Mouse (Mus musculus) B cell, adult 67 days (primary cell): ENCODE results near the gene Ceacam2. TPM values are rescaled to one million over a fixed set of nuclear protein-coding genes. Genes with fewer than 3 reads are reported as not detected.

Experiments
- total RNA-seq, 2 experiments: library from RNA; stranded (reverse); gene quantifications; 4 replicates each; pipeline ENCODE4 v1.2.4; 2023

The Ceacam2 gene
- total RNA-seq = 10 to 100 TPM; 10.9 to 13.3 TPM

GRCm38 (mm10) chr7:25539376-25539907, at the start of gene Ceacam2:
Gene Ceacam2, minus strand, starts transcription at chr7:25539857.

GRCm38 (mm10) chr7:25477091-25477751, 62.4 kb downstream of the Ceacam2 start, which contains the start of gene Ceacam1:
Gene Ceacam1, minus strand, starts transcription at chr7:25477603.

Other genes starting within 250 kb of the Ceacam2 start
- 10 to 100 TPM; 56.9 to 65.6 TPM for gene Pafah1b3, start 241.9 kb downstream of the Ceacam2 start, total RNA-seq
- under 1 TPM in 1 of 2 experiments, not detected in 1; 0.44 TPM for gene Prr19, start 238.4 kb downstream of the Ceacam2 start, total RNA-seq
- not detected for gene Tmem145, start 233.8 kb downstream of the Ceacam2 start, total RNA-seq
- gene Megf8, start 222.7 kb downstream of the Ceacam2 start, total RNA-seq = 1 to 10 TPM; 1.6 to 2.5 TPM
- not detected for gene Cnfn, start 170.1 kb downstream of the Ceacam2 start, total RNA-seq
- gene Lipe, start 141.1 kb downstream of the Ceacam2 start, total RNA-seq = 10 to 100 TPM; 36.6 to 43.5 TPM
- not detected for gene Cxcl17, start 127.0 kb downstream of the Ceacam2 start, total RNA-seq
- 10 to 100 TPM; 61.2 to 62.6 TPM for gene Ceacam1, start 62.3 kb downstream of the Ceacam2 start, total RNA-seq
- gene Erich4, start 76.0 kb upstream of the Ceacam2 start, total RNA-seq = not detected
- gene Dmac2, start 79.6 kb upstream of the Ceacam2 start, total RNA-seq = 100 to 1,000 TPM; 110 to 124 TPM
- gene B3gnt8, start 86.8 kb upstream of the Ceacam2 start, total RNA-seq = 10 to 100 TPM; 45.7 to 52.2 TPM
- gene Bckdha, start 119.1 kb upstream of the Ceacam2 start, total RNA-seq = 10 to 100 TPM; 42.4 to 52.8 TPM
- gene Exosc5, start 119.3 kb upstream of the Ceacam2 start, total RNA-seq = 10 to 100 TPM; 85.2 to 85.3 TPM
- gene Tmem91, start 135.3 kb upstream of the Ceacam2 start, total RNA-seq = not detected
- gene B9d2, start 140.9 kb upstream of the Ceacam2 start, total RNA-seq = 10 to 100 TPM; 41.3 to 43.3 TPM
- 100 to 1,000 TPM; 312 to 326 TPM for gene Tgfb1, start 147.1 kb upstream of the Ceacam2 start, total RNA-seq
- gene Ccdc97, start 179.2 kb upstream of the Ceacam2 start, total RNA-seq = 100 to 1,000 TPM; 104 to 109 TPM
- gene Hnrnpul1, start 214.9 kb upstream of the Ceacam2 start, total RNA-seq = 100 to 1,000 TPM; 222 to 232 TPM
- gene Axl, start 248.8 kb upstream of the Ceacam2 start, total RNA-seq = 1 to 10 TPM; 1.1 to 5.7 TPM